Mouse (Mus musculus): Measurements from ENCODE around the gene Plekhb2. TPM values are rescaled to one million over a fixed set of nuclear protein-coding genes. Genes with fewer than 3 reads are reported as not detected.

The Plekhb2 gene
- total RNA-seq, 2 experiments from 2014 or later = 102 to 114 TPM

Other genes starting within 250 kb of the Plekhb2 start
- 10 to 100 TPM; 43.0 to 45.3 TPM for gene Fam168b, start 6.9 kb upstream of the Plekhb2 start, total RNA-seq (2021)

Data from heart, postnatal 25 days (tissue).